Mouse (Mus musculus) liver, embryonic 15.5 days (tissue): ENCODE data around the gene Abca4. TPM values are rescaled to one million over a fixed set of nuclear protein-coding genes. Genes with fewer than 3 reads are reported as not detected.
A peak's percentile ranks its signal among the peaks of the same experiment; 100 is the strongest.

Source experiments
- ATAC-seq: fragments of 200-750 bp; cut with Nextera tagmentation; 2 replicates; pipeline ENCODE4 v1.8.0; 2017; ENCODE audit warnings: moderate number of reproducible peaks, mild to moderate bottlenecking, moderate library complexity; ENCODE audit not compliant: insufficient read depth
- H3K27ac ChIP-seq: fragments of 300-500 bp; sonication (generic); replicated peaks from 2 replicates; pipeline ENCODE4 v1.5.1; 2015; ENCODE audit warnings: mild to moderate bottlenecking, inconsistent platforms
- H3K27me3 ChIP-seq: fragments of 300-500 bp; sonication (generic); 2 replicates; pipeline ENCODE4 v1.6.1; 2015; ENCODE audit warnings: mild to moderate bottlenecking, inconsistent platforms
- H3K36me3 ChIP-seq: fragments of 300-500 bp; sonication (generic); replicated peaks from 2 replicates; pipeline ENCODE4 v1.6.1; 2015; ENCODE audit warnings: moderate library complexity, mild to moderate bottlenecking, inconsistent platforms
- H3K4me1 ChIP-seq: fragments of 300-500 bp; sonication (generic); replicated peaks from 2 replicates; pipeline ENCODE4 v1.6.1; 2015; ENCODE audit warnings: inconsistent platforms
- H3K4me2 ChIP-seq: fragments of 300-500 bp; sonication (generic); 2 replicates; pipeline ENCODE4 v1.6.1; 2015; ENCODE audit warnings: moderate library complexity, mild to moderate bottlenecking, inconsistent platforms
- H3K4me3 ChIP-seq: fragments of 300-500 bp; sonication (generic); replicated peaks from 2 replicates; pipeline ENCODE4 v1.5.1; 2015; ENCODE audit warnings: mild to moderate bottlenecking, inconsistent platforms
- H3K9ac ChIP-seq: fragments of 300-500 bp; sonication (generic); 2 replicates; pipeline ENCODE4 v1.6.1; 2015; ENCODE audit warnings: moderate library complexity, mild to moderate bottlenecking, inconsistent platforms
- H3K9me3 ChIP-seq: fragments of 300-500 bp; sonication (generic); replicated peaks from 2 replicates; pipeline ENCODE4 v1.6.1; 2016; ENCODE audit warnings: inconsistent platforms
- WGBS: fragments of 180-500 bp; shearing (Covaris S2); methylation state at CpG from one replicate; pipeline ENCODE4 v1.1.7; 2015; ENCODE audit warnings: mixed read lengths; ENCODE audit not compliant: insufficient replicate concordance; 5-methylcytosine and 5-hydroxymethylcytosine counted together
- polyA plus RNA-seq: library from polyadenylated mRNA; unstranded; fragments of >200 nt; fragmentation: Nextera tagmentation; extraction: Ambion mirVana; gene quantifications from 2 replicates; pipeline ENCODE4 v1.2.1, GENCODE M21; 2015

Gene Abca4
- polyA plus RNA-seq, 1 experiment from 2014 or later = 0.26 TPM

DNA sequence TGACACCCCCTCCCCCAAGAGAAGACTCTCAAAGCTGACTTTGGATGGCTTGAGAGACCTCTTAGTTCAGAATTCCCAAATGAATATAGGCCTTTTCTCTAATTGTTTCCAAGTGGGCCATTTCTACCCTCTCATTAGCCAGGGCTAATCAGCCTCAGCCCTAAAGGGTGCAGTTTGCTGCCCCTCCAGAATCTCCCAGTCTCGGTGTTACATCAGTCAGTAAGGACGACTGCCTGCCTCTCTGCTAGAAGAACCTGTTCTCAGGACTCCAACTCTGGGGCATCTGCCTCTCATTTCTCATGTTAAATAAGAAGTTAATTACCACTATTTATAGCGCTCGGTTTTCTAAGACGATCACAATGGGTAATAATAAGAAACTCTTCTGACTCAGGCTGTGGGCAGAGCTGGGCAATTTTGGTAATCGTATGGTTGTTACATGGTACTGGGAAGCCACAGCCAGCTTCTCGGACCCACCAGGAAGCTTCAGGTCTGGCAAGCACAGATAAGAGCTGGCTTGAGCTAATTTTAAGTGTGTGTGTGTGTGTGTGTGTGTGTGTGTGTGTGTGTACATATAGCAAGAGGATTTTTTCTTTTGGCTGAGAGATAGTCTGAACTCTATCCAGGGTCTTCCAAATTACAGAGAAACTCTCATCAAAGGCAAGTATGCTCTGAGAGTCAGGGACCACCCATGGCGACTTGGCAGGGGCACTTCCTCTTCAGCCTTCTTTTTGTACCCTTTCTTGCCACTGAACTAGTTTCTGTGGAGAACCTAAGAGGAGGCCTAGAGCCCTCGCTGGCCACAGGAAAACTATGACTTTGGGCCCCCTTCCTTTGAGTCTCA is 67.1 kb downstream of the Abca4 start:
- peak; percentile 86 for ATAC-seq
- no peaks in the 10 kb centered on the region for H3K36me3 ChIP-seq
- no peaks in the 10 kb centered on the region for H3K27me3 ChIP-seq
- peaks cover 44% of the 10 kb centered on the region for H3K4me1 ChIP-seq
- peak overlapping the region; percentile 13 for H3K4me2 ChIP-seq
- H3K9ac ChIP-seq = no peak overlapping the region
- peak overlapping the region; percentile 33; the same call in 1 of the 2 replicates for H3K27ac ChIP-seq
- 14% methylated on average over 9 of the region's 9 CpGs for WGBS
- no peaks in the 10 kb centered on the region for H3K9me3 ChIP-seq
- no peak overlapping the region for H3K4me3 ChIP-seq

GRCm38 (mm10) chr3:122118651-122119214 is 74.5 kb downstream of the Abca4 start:
- 29% methylated on average over 9 of the region's 9 CpGs for WGBS
- no peak overlapping the region for H3K4me2 ChIP-seq
- no peak overlapping the region for H3K9ac ChIP-seq
- peaks cover 6% of the 10 kb centered on the region; the same call in 1 of the 2 replicates for H3K27me3 ChIP-seq
- H3K27ac ChIP-seq = no peak overlapping the region
- no peaks in the 10 kb centered on the region for H3K9me3 ChIP-seq
- no peak overlapping the region for H3K4me3 ChIP-seq
- peaks cover 17% of the 10 kb centered on the region for H3K4me1 ChIP-seq
- no peak for ATAC-seq
- no peaks in the 10 kb centered on the region for H3K36me3 ChIP-seq

- Histone ChIP-seq H3K4me2 (no peak overlapping the region), H3K36me3 (no peaks in the 10 kb centered on the region), H3K9ac (no peak overlapping the region), H3K27ac (0 out of 2 replicates have a peak overlapping the region, but pooled peaks have one; percentile 19), H3K9me3 (no peaks in the 10 kb centered on the region), H3K27me3 (peaks cover 6% of the 10 kb centered on the region; the same call in 1 of the 2 replicates), H3K4me1 (peaks cover 17% of the 10 kb centered on the region), H3K4me3 (no peak overlapping the region)
- WGBS = 53% methylated on average over 7 of the region's 7 CpGs
- no peak for ATAC-seq
Measured at GRCm38 (mm10) chr3:122119733-122120132, 75.5 kb downstream of the Abca4 start.

- Histone ChIP-seq H3K36me3 (no peaks in the 10 kb centered on the region), H3K27ac (0 out of 2 replicates have a peak overlapping the region, but pooled peaks have one; percentile 51), H3K9ac (no peak overlapping the region), H3K4me1 (peaks cover 17% of the 10 kb centered on the region), H3K27me3 (peaks cover 6% of the 10 kb centered on the region; the same call in 1 of the 2 replicates), H3K4me3 (no peak overlapping the region), H3K9me3 (no peaks in the 10 kb centered on the region), H3K4me2 (no peak overlapping the region)
- 0 out of 2 replicates have a peak, but pooled peaks have one; percentile 26 for ATAC-seq
- 48% methylated on average over 7 of the region's 7 CpGs for WGBS
Measured at GRCm38 (mm10) chr3:122120217-122120616, 76.0 kb downstream of the Abca4 start.

GRCm38 (mm10) chr3:122122127-122122663 is 78.0 kb downstream of the Abca4 start:
- peak; percentile 66 for ATAC-seq

DNA sequence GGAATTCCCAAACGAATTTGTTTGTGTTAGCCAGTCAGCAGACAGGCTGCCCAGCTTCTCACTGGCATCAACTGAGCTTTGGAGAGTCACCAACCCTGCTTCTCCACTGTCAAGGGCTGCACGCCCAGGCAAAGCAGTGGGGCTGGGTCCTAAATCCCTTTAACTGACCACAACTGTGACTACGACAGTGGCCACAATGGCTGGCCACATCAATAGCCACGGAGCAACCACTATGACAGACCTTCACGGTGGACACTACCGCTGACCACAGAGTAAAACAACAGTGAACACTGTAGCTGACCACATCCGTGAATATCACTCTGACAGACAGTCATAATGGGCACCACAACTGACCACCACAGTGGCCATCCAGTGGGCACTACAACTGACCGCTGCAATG is 78.6 kb downstream of the Abca4 start:
- Histone ChIP-seq H3K4me3 (no peak overlapping the region), H3K27me3 (peaks cover 6% of the 10 kb centered on the region; the same call in 1 of the 2 replicates), H3K9me3 (no peaks in the 10 kb centered on the region), H3K4me2 (peak overlapping the region; percentile 65), H3K27ac (0 out of 2 replicates have a peak overlapping the region, but pooled peaks have one; percentile 19), H3K36me3 (no peaks in the 10 kb centered on the region), H3K4me1 (peaks cover 17% of the 10 kb centered on the region), H3K9ac (no peak overlapping the region)
- 57% methylated on average over 8 of the region's 8 CpGs for WGBS
- ATAC-seq = no peak

More at GRCm38 (mm10) chr3:122122127-122122663, 78.0 kb downstream of the Abca4 start:
- no peaks in the 10 kb centered on the region for H3K9me3 ChIP-seq
- no peaks in the 10 kb centered on the region for H3K36me3 ChIP-seq
- peaks cover 6% of the 10 kb centered on the region; the same call in 1 of the 2 replicates for H3K27me3 ChIP-seq
- peak overlapping the region; percentile 19; the same call in 1 of the 2 replicates for H3K27ac ChIP-seq
- peak overlapping the region; percentile 65 for H3K4me2 ChIP-seq
- peaks cover 17% of the 10 kb centered on the region for H3K4me1 ChIP-seq
- H3K4me3 ChIP-seq = peak overlapping the region; percentile 45
- H3K9ac ChIP-seq = no peak overlapping the region
- WGBS = 8% methylated on average over 17 of the region's 17 CpGs

DNA sequence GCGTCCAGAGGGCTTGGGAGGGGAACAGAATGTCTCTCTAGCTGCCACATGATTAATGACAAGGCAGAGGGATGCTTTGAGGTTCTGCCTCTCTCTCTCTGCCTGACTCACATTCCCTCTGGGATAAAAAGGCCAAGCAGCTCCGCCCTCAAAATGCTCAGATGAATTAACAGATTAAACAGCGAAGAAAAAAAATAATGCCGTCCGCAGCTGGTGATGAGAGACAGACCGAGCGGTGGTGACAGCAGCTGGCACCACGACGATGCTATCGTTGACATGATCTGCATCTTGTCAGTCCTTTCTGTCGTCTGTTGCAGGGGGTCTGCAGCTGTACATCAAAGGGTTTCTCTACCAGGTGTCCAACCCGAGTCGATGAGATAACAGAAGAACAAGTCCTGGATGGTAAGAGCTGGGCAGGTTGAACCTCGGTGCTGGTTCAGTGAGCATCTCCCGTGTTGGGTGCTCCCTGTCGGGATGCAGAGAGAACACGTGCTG is 84.8 kb downstream of the Abca4 start:
- no peak overlapping the region for H3K4me2 ChIP-seq
- no peak overlapping the region for H3K9ac ChIP-seq
- 55% methylated on average over 17 of the region's 17 CpGs for WGBS

DNA sequence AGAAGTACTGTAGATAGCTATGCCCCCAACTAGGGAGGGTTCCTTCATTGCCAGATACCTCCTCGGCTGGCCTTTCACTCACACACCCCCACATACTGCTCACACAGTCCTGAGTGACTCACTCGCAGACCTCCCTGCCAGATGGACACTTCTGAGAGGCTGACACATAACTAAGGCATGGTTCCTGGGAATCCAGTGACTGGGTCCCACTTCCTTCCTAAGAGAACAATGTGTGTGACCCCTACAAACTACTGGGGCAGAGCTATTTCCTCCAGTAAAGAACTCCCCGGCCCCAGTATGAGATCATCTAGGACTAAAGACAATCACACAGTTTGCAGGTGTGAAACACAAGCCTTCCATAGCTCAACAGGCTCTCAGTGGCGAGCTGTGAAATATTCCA is 86.5 kb downstream of the Abca4 start:
- Histone ChIP-seq H3K9me3 (no peaks in the 10 kb centered on the region), H3K9ac (no peak overlapping the region), H3K36me3 (no peaks in the 10 kb centered on the region), H3K4me3 (no peak overlapping the region), H3K4me1 (no peaks in the 10 kb centered on the region), H3K27me3 (no peaks in the 10 kb centered on the region), H3K4me2 (no peak overlapping the region), H3K27ac (no peak overlapping the region)
- ATAC-seq = 0 out of 2 replicates have a peak, but pooled peaks have one; percentile 49
- 33% methylated on average over 4 of the region's 4 CpGs for WGBS

More for the DNA sequence above, 84.8 kb downstream of the Abca4 start:
- Histone ChIP-seq H3K36me3 (no peaks in the 10 kb centered on the region), H3K27ac (no peak overlapping the region), H3K4me3 (no peak overlapping the region), H3K9me3 (no peaks in the 10 kb centered on the region), H3K27me3 (no peaks in the 10 kb centered on the region), H3K4me1 (no peaks in the 10 kb centered on the region)
- no peak for ATAC-seq

DNA sequence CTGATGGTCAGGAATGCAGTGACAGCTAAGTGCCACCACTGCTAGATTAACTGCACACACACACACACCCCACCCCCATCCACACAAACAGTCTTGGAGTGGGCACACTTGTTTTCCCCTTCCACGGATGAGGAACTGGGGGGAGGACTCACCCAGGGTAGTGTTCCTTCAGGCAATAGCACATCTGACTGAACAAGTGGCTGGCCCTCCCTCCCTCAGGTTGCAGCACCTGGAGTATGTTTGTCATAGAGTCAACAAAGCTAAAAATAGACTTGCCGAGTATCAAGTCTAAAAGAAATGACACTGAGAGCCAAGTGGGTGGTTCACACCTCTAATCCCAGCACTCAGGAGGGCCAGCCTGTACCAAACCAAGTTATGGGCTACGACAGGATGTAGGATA is 87.4 kb downstream of the Abca4 start:
- H3K27me3 ChIP-seq = no peaks in the 10 kb centered on the region
- no peak overlapping the region for H3K4me3 ChIP-seq
- H3K36me3 ChIP-seq = no peaks in the 10 kb centered on the region
- ATAC-seq = no peak
- no peak overlapping the region for H3K27ac ChIP-seq
- no peaks in the 10 kb centered on the region for H3K4me1 ChIP-seq
- H3K9ac ChIP-seq = no peak overlapping the region
- WGBS = 34% methylated on average over 3 of the region's 3 CpGs
- H3K9me3 ChIP-seq = no peaks in the 10 kb centered on the region
- no peak overlapping the region for H3K4me2 ChIP-seq

- H3K4me3 ChIP-seq = no peak overlapping the region
- H3K36me3 ChIP-seq = no peaks in the 10 kb centered on the region
- H3K4me2 ChIP-seq = no peak overlapping the region
- no peak for ATAC-seq
- H3K9me3 ChIP-seq = no peaks in the 10 kb centered on the region
- H3K27ac ChIP-seq = no peak overlapping the region
- no peaks in the 10 kb centered on the region for H3K4me1 ChIP-seq
- H3K27me3 ChIP-seq = 0 out of 2 replicates have a peak, but pooled peaks cover 3% of the 10 kb centered on the region
- 29% methylated on average over 5 of the region's 5 CpGs for WGBS
- H3K9ac ChIP-seq = no peak overlapping the region
Measured at GRCm38 (mm10) chr3:122133255-122133654, 89.0 kb downstream of the Abca4 start.

GRCm38 (mm10) chr3:122133840-122134239 is 89.6 kb downstream of the Abca4 start:
- Histone ChIP-seq H3K9ac (no peak overlapping the region), H3K27ac (no peak overlapping the region), H3K4me2 (no peak overlapping the region), H3K4me3 (no peak overlapping the region), H3K27me3 (0 out of 2 replicates have a peak, but pooled peaks cover 3% of the 10 kb centered on the region), H3K36me3 (no peaks in the 10 kb centered on the region), H3K4me1 (no peaks in the 10 kb centered on the region), H3K9me3 (no peaks in the 10 kb centered on the region)
- no peak for ATAC-seq
- 62% methylated on average over 6 of the region's 6 CpGs for WGBS
